Mouse (Mus musculus): Measurements from ENCODE around the gene Dock2.

DNA sequence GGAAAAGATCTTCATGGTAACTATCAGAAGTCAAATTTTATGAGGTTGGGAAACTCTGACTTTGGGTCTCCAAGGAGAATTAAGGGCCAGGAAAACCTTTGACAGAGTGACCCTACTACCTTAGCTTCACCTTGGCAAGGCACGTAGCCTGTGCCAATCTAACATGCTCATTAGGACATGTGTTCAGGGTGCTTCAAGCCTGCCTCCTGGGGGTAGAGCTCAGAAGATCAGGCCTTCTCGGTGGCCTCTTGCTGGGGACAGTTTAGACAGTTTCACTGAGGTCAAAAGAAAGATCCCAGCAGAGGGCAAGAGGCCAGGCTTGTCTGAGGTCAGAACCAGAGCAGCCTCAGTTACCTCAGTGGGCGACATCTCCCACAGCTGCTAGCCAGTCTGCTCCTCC is 590.0 kb downstream of the Dock2 start:
- TF ChIP-seq CTCF (IDR thresholded peaks at IDR 0.05 in 2 of 3, conservative IDR thresholded peaks at IDR 0.05 in 1 of 3; ENCODE audit: control insufficient read depth in 1 of 3, insufficient read depth in 1 of 3, low read depth in 2 of 3, low read length in 3 of 3, poor library complexity in 1 of 3, severe bottlenecking in 1 of 3) = no peak; a peak in 1 of 6 replicates
- TF ChIP-seq POLR2A (IDR thresholded peaks at IDR 0.05; ENCODE audit: control insufficient read depth in 1 of 2, insufficient read depth in 1 of 2, low read depth in 1 of 2, low read length in 2 of 2, poor library complexity in 1 of 2) = no peak
- TF ChIP-seq TBP (IDR thresholded peaks at IDR 0.05; ENCODE audit: low read depth, low read length) = no peak
- no peak for TF ChIP-seq USF1 (IDR thresholded peaks at IDR 0.05; ENCODE audit: low read depth, low read length)
- TF ChIP-seq MAFK (IDR thresholded peaks at IDR 0.05; ENCODE audit: borderline replicate concordance, low read depth, low read length) = no peak
- no peak for TF ChIP-seq SMC3 (IDR thresholded peaks at IDR 0.05; ENCODE audit: low read depth, low read length)
- no peak for TF ChIP-seq GATA1 (IDR thresholded peaks at IDR 0.05; ENCODE audit: low read depth, low read length)
- no peak for TF ChIP-seq NRF1 (IDR thresholded peaks at IDR 0.05; ENCODE audit: insufficient read depth, low read depth, low read length, poor library complexity, severe bottlenecking)
- no peak; the same call in 1 of the 2 replicates for TF ChIP-seq RAD21 (IDR thresholded peaks at IDR 0.05; ENCODE audit: low read depth, low read length)
- TF ChIP-seq ZC3H11A (IDR thresholded peaks at IDR 0.05; ENCODE audit: low read depth, low read length) = no peak

All from MEL (cell line).